Mouse (Mus musculus) kidney, adult 2 months (tissue): Measurements from ENCODE around the gene Proser2.

Experiments used
- CTCF ChIP-seq: fragments of 200-500 bp; conservative IDR thresholded peaks from 2 replicates; pipeline ENCODE4 v1.5.1; 2011; ENCODE audit warnings: low read depth, mild to moderate bottlenecking, control low read depth, low read length, moderate library complexity, mixed read lengths; ENCODE audit not compliant: insufficient read depth, insufficient read length
- POLR2A ChIP-seq: fragments of 200-500 bp; IDR thresholded peaks from one replicate; pipeline ENCODE4 v1.6.1; 2011; ENCODE audit warnings: low read depth, low read length, control low read depth

- TF ChIP-seq CTCF = no peak
- no peak for TF ChIP-seq POLR2A
Measured at GRCm38 (mm10) chr2:6179749-6180117, 49.7 kb upstream of the Proser2 start.
